Mouse (Mus musculus): ENCODE measurements around the gene Klc1. TPM values are rescaled to one million over a fixed set of nuclear protein-coding genes. Genes with fewer than 3 reads are reported as not detected.

Gene Klc1
- polyA plus RNA-seq, 1 experiment from 2014 or later = 91.6 TPM

GRCm38 (mm10) chr12:111833457-111833856 is 74.8 kb downstream of the Klc1 start:
- Histone ChIP-seq H3K27me3 (ENCODE audit: control insufficient read depth, insufficient read depth, low read length) (no peaks in the 10 kb centered on the region), H3K36me3 (ENCODE audit: control insufficient read depth, insufficient read depth, low read length) (peaks cover 89% of the 10 kb centered on the region), H3K4me3 (ENCODE audit: low read length) (no peak overlapping the region), H3K9ac (ENCODE audit: low read depth, low read length) (no peak overlapping the region), H3K9me3 (ENCODE audit: control insufficient read depth, low read length) (no peaks in the 10 kb centered on the region), H3K27ac (ENCODE audit: low read depth, low read length) (no peak overlapping the region), H3K4me2 (replicated peaks; ENCODE audit: low read depth, low read length) (no peak overlapping the region), H3K4me1 (ENCODE audit: control insufficient read depth, insufficient read depth, low read length) (no peaks in the 10 kb centered on the region)
- no peak for ATAC-seq (ENCODE audit: low FRiP score, low TSS enrichment)
- WGBS = 84% methylated on average over 10 of the region's 10 CpGs

GRCm38 (mm10) chr12:111842565-111843433 is 84.2 kb downstream of the Klc1 start:
- 72% methylated on average over 15 of the region's 15 CpGs for WGBS
- no peaks in the 10 kb centered on the region for H3K4me1 ChIP-seq (ENCODE audit: control insufficient read depth, insufficient read depth, low read length)

GRCm38 (mm10) chr12:111843470-111843869 is 84.8 kb downstream of the Klc1 start:
- no peaks in the 10 kb centered on the region for H3K9me3 ChIP-seq (ENCODE audit: control insufficient read depth, low read length)
- H3K27ac ChIP-seq (ENCODE audit: low read depth, low read length) = no peak overlapping the region
- H3K4me1 ChIP-seq (ENCODE audit: control insufficient read depth, insufficient read depth, low read length) = no peaks in the 10 kb centered on the region
- peaks cover 17% of the 10 kb centered on the region for H3K36me3 ChIP-seq (ENCODE audit: control insufficient read depth, insufficient read depth, low read length)
- WGBS = 45% methylated on average over 2 of the region's 2 CpGs
- no peak overlapping the region for H3K9ac ChIP-seq (ENCODE audit: low read depth, low read length)
- no peaks in the 10 kb centered on the region for H3K27me3 ChIP-seq (ENCODE audit: control insufficient read depth, insufficient read depth, low read length)
- no peak overlapping the region for H3K4me3 ChIP-seq (ENCODE audit: low read length)
- no peak overlapping the region for H3K4me2 ChIP-seq (replicated peaks; ENCODE audit: low read depth, low read length)
- no peak for ATAC-seq (ENCODE audit: low FRiP score, low TSS enrichment)

More at GRCm38 (mm10) chr12:111842565-111843433, 84.2 kb downstream of the Klc1 start:
- Histone ChIP-seq H3K9me3 (ENCODE audit: control insufficient read depth, low read length) (no peaks in the 10 kb centered on the region), H3K4me3 (ENCODE audit: low read length) (no peak overlapping the region), H3K9ac (ENCODE audit: low read depth, low read length) (no peak overlapping the region), H3K36me3 (ENCODE audit: control insufficient read depth, insufficient read depth, low read length) (peaks cover 21% of the 10 kb centered on the region), H3K27me3 (ENCODE audit: control insufficient read depth, insufficient read depth, low read length) (no peaks in the 10 kb centered on the region), H3K27ac (ENCODE audit: low read depth, low read length) (no peak overlapping the region), H3K4me2 (replicated peaks; ENCODE audit: low read depth, low read length) (no peak overlapping the region)
- no peak for ATAC-seq (ENCODE audit: low FRiP score, low TSS enrichment)

- Histone ChIP-seq H3K4me3 (ENCODE audit: low read length) (no peak overlapping the region), H3K27me3 (ENCODE audit: control insufficient read depth, insufficient read depth, low read length) (no peaks in the 10 kb centered on the region), H3K4me2 (replicated peaks; ENCODE audit: low read depth, low read length) (no peak overlapping the region), H3K9ac (ENCODE audit: low read depth, low read length) (no peak overlapping the region), H3K27ac (ENCODE audit: low read depth, low read length) (no peak overlapping the region), H3K36me3 (ENCODE audit: control insufficient read depth, insufficient read depth, low read length) (no peaks in the 10 kb centered on the region), H3K9me3 (ENCODE audit: control insufficient read depth, low read length) (no peaks in the 10 kb centered on the region), H3K4me1 (ENCODE audit: control insufficient read depth, insufficient read depth, low read length) (no peaks in the 10 kb centered on the region)
- no peak for ATAC-seq (ENCODE audit: low FRiP score, low TSS enrichment)
- 90% methylated on average over 4 of the region's 4 CpGs for WGBS
These were observed 87.3 kb downstream of the Klc1 start for GRCm38 (mm10) chr12:111845953-111846352.

GRCm38 (mm10) chr12:111846815-111847214 is 88.2 kb downstream of the Klc1 start:
- WGBS = 79% methylated on average over 10 of the region's 10 CpGs
- no peak overlapping the region for H3K4me2 ChIP-seq (replicated peaks; ENCODE audit: low read depth, low read length)
- no peaks in the 10 kb centered on the region for H3K4me1 ChIP-seq (ENCODE audit: control insufficient read depth, insufficient read depth, low read length)
- ATAC-seq (ENCODE audit: low FRiP score, low TSS enrichment) = no peak
- no peaks in the 10 kb centered on the region for H3K9me3 ChIP-seq (ENCODE audit: control insufficient read depth, low read length)
- H3K36me3 ChIP-seq (ENCODE audit: control insufficient read depth, insufficient read depth, low read length) = no peaks in the 10 kb centered on the region
- no peak overlapping the region for H3K27ac ChIP-seq (ENCODE audit: low read depth, low read length)
- no peak overlapping the region for H3K9ac ChIP-seq (ENCODE audit: low read depth, low read length)
- H3K4me3 ChIP-seq (ENCODE audit: low read length) = no peak overlapping the region
- no peaks in the 10 kb centered on the region for H3K27me3 ChIP-seq (ENCODE audit: control insufficient read depth, insufficient read depth, low read length)

- Histone ChIP-seq H3K27me3 (ENCODE audit: control insufficient read depth, insufficient read depth, low read length) (no peaks in the 10 kb centered on the region), H3K4me3 (ENCODE audit: low read length) (no peak overlapping the region), H3K27ac (ENCODE audit: low read depth, low read length) (no peak overlapping the region), H3K9me3 (ENCODE audit: control insufficient read depth, low read length) (no peaks in the 10 kb centered on the region), H3K4me2 (replicated peaks; ENCODE audit: low read depth, low read length) (no peak overlapping the region), H3K4me1 (ENCODE audit: control insufficient read depth, insufficient read depth, low read length) (no peaks in the 10 kb centered on the region), H3K9ac (ENCODE audit: low read depth, low read length) (no peak overlapping the region), H3K36me3 (ENCODE audit: control insufficient read depth, insufficient read depth, low read length) (no peaks in the 10 kb centered on the region)
- 57% methylated on average over 9 of the region's 9 CpGs for WGBS
- no peak for ATAC-seq (ENCODE audit: low FRiP score, low TSS enrichment)
These were observed 89.7 kb downstream of the Klc1 start for GRCm38 (mm10) chr12:111848300-111848798.

- H3K9ac ChIP-seq (ENCODE audit: low read depth, low read length) = no peak overlapping the region
- no peaks in the 10 kb centered on the region for H3K9me3 ChIP-seq (ENCODE audit: control insufficient read depth, low read length)
- H3K27ac ChIP-seq (ENCODE audit: low read depth, low read length) = no peak overlapping the region
- 67% methylated on average over 2 of the region's 2 CpGs for WGBS
- no peaks in the 10 kb centered on the region; the same call in 1 of the 2 replicates for H3K36me3 ChIP-seq (ENCODE audit: control insufficient read depth, insufficient read depth, low read length)
- H3K27me3 ChIP-seq (ENCODE audit: control insufficient read depth, insufficient read depth, low read length) = no peaks in the 10 kb centered on the region
- H3K4me3 ChIP-seq (ENCODE audit: low read length) = no peak overlapping the region
- no peak overlapping the region for H3K4me2 ChIP-seq (replicated peaks; ENCODE audit: low read depth, low read length)
- no peak for ATAC-seq (ENCODE audit: low FRiP score, low TSS enrichment)
- H3K4me1 ChIP-seq (ENCODE audit: control insufficient read depth, insufficient read depth, low read length) = no peaks in the 10 kb centered on the region
These were observed 92.6 kb downstream of the Klc1 start for GRCm38 (mm10) chr12:111851235-111851634.

GRCm38 (mm10) chr12:111851745-111852144 is 93.1 kb downstream of the Klc1 start:
- Histone ChIP-seq H3K4me3 (ENCODE audit: low read length) (no peak overlapping the region), H3K9me3 (ENCODE audit: control insufficient read depth, low read length) (no peaks in the 10 kb centered on the region), H3K9ac (ENCODE audit: low read depth, low read length) (no peak overlapping the region), H3K27ac (ENCODE audit: low read depth, low read length) (no peak overlapping the region), H3K4me1 (ENCODE audit: control insufficient read depth, insufficient read depth, low read length) (no peaks in the 10 kb centered on the region), H3K36me3 (ENCODE audit: control insufficient read depth, insufficient read depth, low read length) (no peaks in the 10 kb centered on the region; the same call in 1 of the 2 replicates), H3K27me3 (ENCODE audit: control insufficient read depth, insufficient read depth, low read length) (no peaks in the 10 kb centered on the region), H3K4me2 (replicated peaks; ENCODE audit: low read depth, low read length) (no peak overlapping the region)
- no peak for ATAC-seq (ENCODE audit: low FRiP score, low TSS enrichment)
- 86% methylated on average over 5 of the region's 5 CpGs for WGBS

- H3K27me3 ChIP-seq (ENCODE audit: control insufficient read depth, insufficient read depth, low read length) = no peaks in the 10 kb centered on the region
- H3K9me3 ChIP-seq (ENCODE audit: control insufficient read depth, low read length) = no peaks in the 10 kb centered on the region
- H3K4me1 ChIP-seq (ENCODE audit: control insufficient read depth, insufficient read depth, low read length) = no peaks in the 10 kb centered on the region
- no peaks in the 10 kb centered on the region; the same call in 1 of the 2 replicates for H3K36me3 ChIP-seq (ENCODE audit: control insufficient read depth, insufficient read depth, low read length)
- no peak for ATAC-seq (ENCODE audit: low FRiP score, low TSS enrichment)
- no peak overlapping the region for H3K4me2 ChIP-seq (replicated peaks; ENCODE audit: low read depth, low read length)
- no peak overlapping the region for H3K4me3 ChIP-seq (ENCODE audit: low read length)
- H3K27ac ChIP-seq (ENCODE audit: low read depth, low read length) = no peak overlapping the region
- H3K9ac ChIP-seq (ENCODE audit: low read depth, low read length) = no peak overlapping the region
- WGBS = 58% methylated on average over 10 of the region's 10 CpGs
These were observed 94.4 kb downstream of the Klc1 start for GRCm38 (mm10) chr12:111853011-111853436.
